Mouse (Mus musculus): ENCODE measurements around the gene Sik3. TPM values are rescaled to one million over a fixed set of nuclear protein-coding genes. Genes with fewer than 3 reads are reported as not detected.
A peak's percentile ranks its signal among the peaks of the same experiment; 100 is the strongest.

The Sik3 gene
- polyA plus RNA-seq, 1 experiment from 2014 or later, result 5.6 TPM

DNA sequence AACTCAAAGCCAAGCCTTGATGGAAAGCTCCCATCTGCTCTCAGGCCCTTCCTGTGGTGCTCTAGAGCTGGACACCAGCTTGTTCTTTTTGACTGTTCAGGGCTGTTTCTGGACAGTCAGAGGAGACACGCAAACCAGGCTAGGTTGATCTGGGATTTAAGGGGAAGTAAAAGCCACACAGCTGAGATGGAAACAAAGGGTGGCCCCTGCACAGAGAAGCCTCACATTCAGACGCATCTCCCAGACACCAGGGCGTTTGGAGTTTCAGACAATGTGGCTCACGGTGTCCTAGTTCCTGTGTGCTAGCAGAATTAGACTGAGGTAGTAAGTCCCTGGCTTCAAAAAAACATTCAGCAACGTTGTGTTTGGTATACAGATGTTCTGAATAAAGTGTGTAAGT, 6.4 kb upstream of the Sik3 start:
- no peak overlapping the region for H3K4me3 ChIP-seq
- no peaks in the 10 kb centered on the region for H3K36me3 ChIP-seq (replicated peaks)
- H3K9me3 ChIP-seq, result no peaks in the 10 kb centered on the region
- DNase-seq (ENCODE audit: extremely low spot score, low spot score), result no peak
- peaks cover 6% of the 10 kb centered on the region for H3K4me1 ChIP-seq
- WGBS, result 64% methylated on average over 5 of the region's 5 CpGs
- H3K27ac ChIP-seq, result no peak overlapping the region
- no peaks in the 10 kb centered on the region for H3K27me3 ChIP-seq (ENCODE audit: poor library complexity, severe bottlenecking)

DNA sequence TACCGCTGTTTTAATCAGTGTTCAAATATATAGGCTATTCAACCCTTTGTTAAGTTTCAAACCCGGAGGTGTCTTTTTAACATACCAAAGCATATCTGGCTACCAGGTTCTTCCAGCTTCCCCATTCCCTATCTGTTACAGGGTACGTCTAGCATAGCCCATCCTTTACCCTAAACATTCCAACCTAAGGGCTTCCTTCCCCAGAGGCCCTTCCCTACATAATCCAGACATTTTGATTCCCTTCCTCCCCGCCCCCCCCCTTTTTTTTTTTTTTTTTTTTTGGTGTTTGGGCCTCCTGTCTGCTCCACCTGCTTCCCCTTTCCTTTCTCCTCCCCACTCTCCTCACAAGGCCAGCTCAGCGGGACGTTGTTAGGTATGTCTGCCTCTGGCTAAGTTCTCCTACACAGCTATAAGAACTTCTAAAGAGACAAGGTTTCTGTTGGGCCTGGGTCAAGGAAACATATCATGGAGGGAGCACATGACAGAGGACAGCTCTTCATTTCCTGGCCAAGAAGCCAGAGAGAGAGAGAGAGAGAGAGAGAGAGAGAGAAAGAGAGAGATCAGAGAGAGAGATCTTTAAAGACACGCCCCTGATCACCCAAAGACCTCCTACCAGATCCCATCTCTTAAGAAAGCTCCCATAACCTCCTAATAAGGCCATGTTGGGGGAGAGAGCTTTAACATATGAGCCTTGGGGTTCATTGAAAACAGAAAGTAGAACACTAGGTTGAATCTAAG, 3.5 kb upstream of the Sik3 start:
- no peaks in the 10 kb centered on the region for H3K9me3 ChIP-seq
- H3K27ac ChIP-seq, result no peak overlapping the region
- peaks cover 29% of the 10 kb centered on the region for H3K4me1 ChIP-seq
- no peak for DNase-seq (ENCODE audit: extremely low spot score, low spot score)
- 76% methylated on average over 7 of the region's 7 CpGs for WGBS
- H3K4me3 ChIP-seq, result no peak overlapping the region
- H3K27me3 ChIP-seq (ENCODE audit: poor library complexity, severe bottlenecking), result no peaks in the 10 kb centered on the region
- no peaks in the 10 kb centered on the region for H3K36me3 ChIP-seq (replicated peaks)

DNA sequence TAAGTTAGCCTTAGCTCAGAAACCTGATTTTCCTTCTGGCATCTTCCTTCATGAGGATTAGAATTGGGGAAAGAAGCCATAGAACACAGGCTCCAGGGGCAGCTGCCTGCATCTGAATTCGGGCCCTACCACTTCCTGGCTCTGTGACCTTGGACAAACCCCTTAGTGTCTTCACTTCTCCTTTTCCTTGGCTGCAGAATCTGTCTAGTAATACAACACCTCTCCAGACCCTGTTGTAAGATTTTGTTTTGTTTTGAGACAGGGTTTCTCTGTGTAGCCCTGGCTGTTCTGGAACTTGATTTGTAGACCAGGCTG, 3.0 kb upstream of the Sik3 start:
- H3K9me3 ChIP-seq, result no peaks in the 10 kb centered on the region
- 90% methylated on average over 1 of the region's 1 CpGs for WGBS
- no peak for DNase-seq (ENCODE audit: extremely low spot score, low spot score)
- no peaks in the 10 kb centered on the region for H3K27me3 ChIP-seq (ENCODE audit: poor library complexity, severe bottlenecking)
- H3K36me3 ChIP-seq (replicated peaks), result no peaks in the 10 kb centered on the region
- no peak overlapping the region for H3K4me3 ChIP-seq
- no peak overlapping the region for H3K27ac ChIP-seq
- H3K4me1 ChIP-seq, result peaks cover 34% of the 10 kb centered on the region

DNA sequence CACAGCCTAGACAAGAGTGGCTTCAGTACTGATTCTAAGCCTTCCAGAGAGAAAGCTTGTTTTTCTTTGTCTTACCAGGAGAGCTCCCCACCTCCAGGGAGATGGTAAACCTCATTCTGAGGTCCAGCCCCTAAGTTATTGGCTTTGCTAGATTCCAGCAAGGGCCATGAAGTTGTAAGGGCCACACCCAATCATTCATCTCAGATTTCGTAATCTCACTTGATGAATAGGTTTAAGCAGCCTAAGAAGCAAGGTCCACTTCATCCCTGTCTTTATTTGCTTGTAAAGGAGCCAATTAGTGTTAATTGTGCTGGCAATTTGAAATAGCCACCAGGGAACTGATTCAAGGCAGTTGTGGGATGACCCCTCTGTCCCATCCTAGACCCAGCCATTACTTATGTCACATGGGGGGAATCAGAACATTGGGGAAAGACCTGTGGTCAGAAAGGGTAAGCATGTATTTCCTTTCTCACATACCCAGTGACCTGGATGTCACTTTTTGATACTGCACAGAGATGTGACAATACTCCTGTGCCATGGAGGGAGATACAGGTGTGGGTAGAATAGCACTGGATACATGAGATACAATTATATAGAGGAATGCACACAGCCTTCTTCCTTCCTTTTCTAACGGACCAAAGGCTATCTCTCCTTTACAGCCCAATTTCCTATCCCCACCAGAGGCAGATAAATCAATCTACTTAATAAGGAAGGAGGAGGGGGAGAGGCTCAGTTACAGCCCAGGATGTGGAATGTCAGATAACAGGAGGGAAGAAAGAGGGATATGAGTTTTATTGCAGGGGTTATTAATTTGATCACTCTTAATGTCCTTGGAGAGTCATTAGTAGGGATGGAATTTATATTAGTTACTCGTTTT, 1.3 kb upstream of the Sik3 start:
- Histone ChIP-seq H3K4me3 (peak overlapping the region; percentile 94; the same call in 1 of the 2 replicates), H3K4me1 (peaks cover 51% of the 10 kb centered on the region), H3K36me3 (replicated peaks) (no peaks in the 10 kb centered on the region), H3K27me3 (ENCODE audit: poor library complexity, severe bottlenecking) (no peaks in the 10 kb centered on the region), H3K9me3 (no peaks in the 10 kb centered on the region), H3K27ac (no peak overlapping the region)
- WGBS, result 65% methylated on average over 3 of the region's 3 CpGs
- DNase-seq (ENCODE audit: extremely low spot score, low spot score), result no peak

DNA sequence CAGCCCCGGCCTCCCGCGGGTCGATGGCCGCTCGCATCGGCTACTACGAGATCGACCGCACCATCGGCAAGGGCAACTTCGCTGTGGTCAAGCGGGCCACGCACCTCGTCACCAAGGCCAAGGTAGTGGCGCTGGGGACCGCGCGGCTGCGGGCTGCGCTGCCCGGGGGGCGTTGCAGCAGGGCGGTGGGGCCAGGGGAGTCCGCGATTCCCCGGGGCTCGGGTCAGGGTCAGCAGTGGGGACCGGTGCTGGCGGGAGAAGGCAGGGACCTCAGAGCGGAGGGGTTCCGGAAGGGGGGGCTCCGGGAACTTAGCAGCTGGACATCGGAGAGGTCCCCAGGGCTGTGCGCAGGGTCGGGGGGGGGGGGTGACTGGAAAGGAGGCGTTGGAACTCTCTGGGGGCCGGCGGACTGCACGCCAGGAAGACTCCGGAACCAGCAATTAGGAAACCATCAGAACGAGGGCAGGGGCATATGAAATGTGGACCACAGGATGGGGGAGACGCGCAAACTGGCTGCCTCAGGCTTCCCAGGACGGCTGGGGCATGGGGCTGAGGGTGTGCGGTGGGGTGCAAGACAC, 478 bp downstream of the Sik3 start:
- peak overlapping the region; percentile 97 for H3K27ac ChIP-seq
- H3K4me3 ChIP-seq, result peak overlapping the region; percentile 94
- under 1% methylated on average over 46 of the region's 46 CpGs for WGBS
- DNase-seq (ENCODE audit: extremely low spot score, low spot score), result peak; percentile 68
- H3K4me1 ChIP-seq, result peaks cover 55% of the 10 kb centered on the region
- H3K27me3 ChIP-seq (ENCODE audit: poor library complexity, severe bottlenecking), result no peaks in the 10 kb centered on the region
- H3K9me3 ChIP-seq, result no peaks in the 10 kb centered on the region
- H3K36me3 ChIP-seq (replicated peaks), result peaks cover 2% of the 10 kb centered on the region

DNA sequence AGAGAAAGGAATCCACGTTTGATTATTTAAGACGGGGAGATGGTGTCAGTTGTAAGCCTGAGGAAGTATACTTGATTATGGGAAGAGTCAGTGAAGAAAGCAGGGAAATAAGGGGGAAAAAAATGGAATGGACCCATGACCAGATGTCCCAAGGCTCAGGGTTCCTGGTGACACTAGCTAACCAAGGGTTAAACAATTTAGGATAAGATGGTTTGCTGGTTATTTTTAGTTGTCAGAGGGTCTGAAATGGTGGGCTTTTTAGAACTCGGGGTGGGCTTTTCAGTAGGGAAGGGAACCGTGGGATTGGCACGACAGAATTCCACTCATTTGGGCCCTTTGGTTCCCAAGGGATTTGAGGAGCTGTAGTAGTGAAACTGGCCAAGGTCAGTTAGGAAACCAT, 996 bp downstream of the Sik3 start:
- 3% methylated on average over 5 of the region's 5 CpGs for WGBS

DNA sequence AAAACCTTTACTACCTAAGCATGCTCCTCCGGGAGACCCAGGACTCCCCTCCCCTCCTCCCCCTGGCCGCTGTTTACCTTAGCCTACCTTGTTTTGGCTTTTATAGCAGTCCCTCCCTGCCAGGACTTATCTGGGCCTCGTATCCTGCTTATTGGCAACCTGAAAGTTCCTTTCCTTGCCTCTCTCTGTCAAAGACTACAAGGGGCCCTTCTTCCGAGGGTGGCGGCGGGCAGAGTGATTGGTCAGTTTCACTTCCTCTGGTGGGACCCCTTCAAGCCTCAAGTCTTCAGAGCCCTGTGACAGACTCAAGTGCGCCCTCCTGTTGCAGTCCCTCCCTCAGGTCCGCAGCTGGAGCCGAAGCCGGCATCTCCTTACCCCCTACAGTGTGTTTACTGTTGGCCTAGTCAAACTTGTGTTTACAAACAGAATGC, 1.6 kb downstream of the Sik3 start:
- H3K27me3 ChIP-seq (ENCODE audit: poor library complexity, severe bottlenecking), result no peaks in the 10 kb centered on the region
- H3K4me1 ChIP-seq, result peaks cover 55% of the 10 kb centered on the region
- DNase-seq (ENCODE audit: extremely low spot score, low spot score), result peak; percentile 57
- H3K27ac ChIP-seq, result peak overlapping the region; percentile 56; the same call in 1 of the 2 replicates
- H3K36me3 ChIP-seq (replicated peaks), result peaks cover 14% of the 10 kb centered on the region
- WGBS, result 2% methylated on average over 10 of the region's 10 CpGs
- H3K9me3 ChIP-seq, result no peaks in the 10 kb centered on the region
- peak overlapping the region; percentile 94 for H3K4me3 ChIP-seq

More for the DNA sequence above, 996 bp downstream of the Sik3 start:
- Histone ChIP-seq H3K27me3 (ENCODE audit: poor library complexity, severe bottlenecking) (no peaks in the 10 kb centered on the region), H3K4me3 (peak overlapping the region; percentile 94), H3K9me3 (no peaks in the 10 kb centered on the region), H3K36me3 (replicated peaks) (peaks cover 7% of the 10 kb centered on the region), H3K4me1 (peaks cover 55% of the 10 kb centered on the region), H3K27ac (peak overlapping the region; percentile 97)
- no peak for DNase-seq (ENCODE audit: extremely low spot score, low spot score)

DNA sequence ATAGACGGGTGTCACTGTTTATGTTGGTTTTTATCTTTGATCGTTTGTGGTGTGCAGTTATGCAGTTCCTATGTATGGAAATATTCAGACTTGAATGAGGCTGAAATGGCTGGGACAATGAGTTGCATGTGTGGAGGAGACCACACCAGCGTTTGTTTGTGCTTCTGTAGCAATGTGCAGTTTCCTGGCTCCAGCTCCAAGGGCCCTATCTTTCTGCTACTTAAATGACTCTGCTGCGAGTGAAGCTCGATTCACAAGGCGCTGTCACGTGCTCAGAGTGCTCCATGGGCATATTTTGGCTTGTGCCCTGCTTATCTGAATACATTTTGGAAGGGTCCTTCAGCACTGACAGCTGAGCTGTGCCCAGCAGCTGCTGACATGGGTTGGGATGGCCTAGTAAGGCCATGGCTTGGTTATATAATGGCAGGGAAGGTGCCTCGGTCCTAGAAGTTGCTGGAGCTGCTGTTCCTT, 2.5 kb downstream of the Sik3 start:
- Histone ChIP-seq H3K4me3 (0 out of 2 replicates have a peak overlapping the region, but pooled peaks have one; percentile 94), H3K9me3 (no peaks in the 10 kb centered on the region)
- DNase-seq (ENCODE audit: extremely low spot score, low spot score), result no peak

DNA sequence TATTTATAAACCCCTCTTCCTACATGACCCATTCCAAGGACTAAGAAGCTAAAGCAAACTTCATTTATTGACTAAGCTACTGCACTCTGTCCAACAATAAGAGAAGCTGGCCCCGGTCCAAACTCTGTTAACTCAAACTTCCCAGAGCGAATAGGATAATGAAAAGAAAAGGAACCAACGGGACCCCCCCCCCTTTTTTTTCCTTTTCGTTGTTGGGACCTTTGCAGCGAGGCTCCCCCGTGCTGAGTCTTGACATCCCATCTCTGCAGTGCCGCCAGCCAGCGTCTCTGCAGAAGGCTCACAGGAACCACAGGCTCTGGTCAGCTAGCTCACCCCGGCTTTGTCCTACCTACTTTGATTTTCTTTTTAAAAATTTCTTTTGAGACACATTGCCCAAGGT, 3.2 kb downstream of the Sik3 start:
- Histone ChIP-seq H3K27me3 (ENCODE audit: poor library complexity, severe bottlenecking) (no peaks in the 10 kb centered on the region), H3K4me1 (peaks cover 53% of the 10 kb centered on the region), H3K27ac (no peak overlapping the region), H3K4me3 (no peak overlapping the region), H3K36me3 (replicated peaks) (peaks cover 21% of the 10 kb centered on the region), H3K9me3 (no peaks in the 10 kb centered on the region)
- 48% methylated on average over 9 of the region's 9 CpGs for WGBS
- DNase-seq (ENCODE audit: extremely low spot score, low spot score), result no peak

More for the DNA sequence above, 2.5 kb downstream of the Sik3 start:
- H3K36me3 ChIP-seq (replicated peaks), result peaks cover 19% of the 10 kb centered on the region
- no peak overlapping the region for H3K27ac ChIP-seq
- WGBS, result 54% methylated on average over 8 of the region's 8 CpGs
- H3K27me3 ChIP-seq (ENCODE audit: poor library complexity, severe bottlenecking), result no peaks in the 10 kb centered on the region
- peaks cover 55% of the 10 kb centered on the region for H3K4me1 ChIP-seq

DNA sequence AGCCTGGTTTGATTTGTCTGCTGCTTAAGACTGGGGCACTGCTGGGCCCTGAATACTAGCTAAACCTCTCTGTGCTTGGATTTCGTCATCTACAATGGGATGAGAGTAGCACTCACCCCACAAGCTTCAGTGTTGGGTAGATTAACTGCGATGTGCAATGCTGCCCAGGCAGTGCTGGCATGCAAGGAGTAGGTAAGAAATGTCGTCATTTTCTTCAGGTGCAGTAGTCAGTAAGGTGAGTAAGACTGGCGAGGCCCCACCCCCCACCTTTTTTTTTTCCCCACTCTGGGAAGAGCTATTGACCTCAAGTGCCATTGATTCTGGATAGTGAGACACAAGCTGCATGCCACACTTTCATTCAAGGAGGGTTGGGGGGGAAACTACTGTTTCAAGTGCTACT, 3.8 kb downstream of the Sik3 start:
- DNase-seq (ENCODE audit: extremely low spot score, low spot score), result no peak
- Histone ChIP-seq H3K4me1 (peaks cover 48% of the 10 kb centered on the region), H3K27ac (no peak overlapping the region), H3K36me3 (replicated peaks) (peaks cover 27% of the 10 kb centered on the region), H3K27me3 (ENCODE audit: poor library complexity, severe bottlenecking) (no peaks in the 10 kb centered on the region), H3K9me3 (no peaks in the 10 kb centered on the region), H3K4me3 (no peak overlapping the region)
- 74% methylated on average over 4 of the region's 4 CpGs for WGBS

DNA sequence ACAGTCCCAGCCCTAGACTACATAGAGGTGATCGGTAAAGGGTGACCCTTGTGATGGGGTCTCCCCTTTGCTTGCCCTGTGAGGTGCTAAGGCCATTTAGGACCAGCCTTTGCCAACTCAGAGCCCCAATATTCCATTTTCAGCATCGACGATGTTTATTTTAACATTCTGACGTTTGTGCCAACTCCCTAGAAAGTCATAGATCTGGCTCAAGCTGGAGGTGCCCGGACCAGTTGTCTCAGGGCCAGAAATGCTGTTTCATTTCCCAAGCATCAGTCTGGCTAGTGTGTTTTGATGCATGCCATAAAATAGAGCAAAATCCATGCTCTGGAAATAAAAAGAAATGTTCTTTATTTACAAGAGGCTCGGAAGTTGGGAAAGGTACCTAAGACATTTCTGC, 5.7 kb downstream of the Sik3 start:
- 94% methylated on average over 6 of the region's 6 CpGs for WGBS
- H3K36me3 ChIP-seq (replicated peaks), result peaks cover 29% of the 10 kb centered on the region
- no peaks in the 10 kb centered on the region for H3K27me3 ChIP-seq (ENCODE audit: poor library complexity, severe bottlenecking)
- no peaks in the 10 kb centered on the region for H3K9me3 ChIP-seq
- no peak overlapping the region for H3K4me3 ChIP-seq
- H3K4me1 ChIP-seq, result peaks cover 34% of the 10 kb centered on the region
- no peak overlapping the region for H3K27ac ChIP-seq
- no peak for DNase-seq (ENCODE audit: extremely low spot score, low spot score)

DNA sequence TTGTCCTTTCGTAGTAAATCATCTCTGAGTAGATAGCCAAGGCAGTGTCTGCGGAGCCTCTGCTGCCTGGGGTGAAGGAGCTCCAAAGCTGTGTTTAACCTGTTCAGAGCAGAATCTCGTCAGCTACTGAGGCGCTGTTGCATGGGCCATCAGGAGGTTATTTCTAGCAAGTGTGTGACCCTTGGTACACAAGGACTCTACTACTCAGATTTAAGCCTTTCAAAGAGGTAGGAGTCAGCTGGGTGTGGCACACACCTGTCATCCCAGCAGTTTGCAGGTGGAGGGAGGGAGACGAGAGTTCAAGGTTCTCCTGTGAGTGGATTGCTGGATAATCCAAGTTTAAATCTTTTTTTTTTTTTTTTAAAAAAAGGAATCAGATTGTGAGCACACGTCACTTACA, 7.4 kb downstream of the Sik3 start:
- Histone ChIP-seq H3K9me3 (no peaks in the 10 kb centered on the region), H3K36me3 (replicated peaks) (peaks cover 32% of the 10 kb centered on the region), H3K27me3 (ENCODE audit: poor library complexity, severe bottlenecking) (no peaks in the 10 kb centered on the region), H3K4me3 (no peak overlapping the region), H3K4me1 (peaks cover 18% of the 10 kb centered on the region), H3K27ac (no peak overlapping the region)
- WGBS, result 92% methylated on average over 6 of the region's 6 CpGs
- no peak for DNase-seq (ENCODE audit: extremely low spot score, low spot score)

DNA sequence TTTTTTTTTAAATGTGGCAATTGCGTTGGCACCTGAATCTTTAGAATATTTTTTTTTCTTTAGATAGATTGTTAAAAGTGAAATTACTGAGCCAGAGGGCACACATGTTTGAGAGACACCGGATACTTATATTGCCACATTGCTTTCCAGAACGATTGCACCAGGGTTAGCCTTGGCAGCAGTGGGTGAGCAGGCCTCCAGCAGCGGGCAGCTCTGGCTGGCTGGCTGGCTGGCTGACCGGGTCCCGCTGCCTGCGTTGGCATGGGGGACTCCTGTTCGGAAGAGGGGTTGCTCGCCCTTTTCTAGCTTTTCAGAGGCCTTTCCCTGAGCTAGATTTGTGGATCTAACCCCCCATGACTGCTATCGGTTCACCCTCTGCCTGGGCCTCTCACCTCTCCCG, 11.0 kb downstream of the Sik3 start:
- WGBS, result 95% methylated on average over 11 of the region's 11 CpGs
- no peak for DNase-seq (ENCODE audit: extremely low spot score, low spot score)

More for the DNA sequence above, 11.0 kb downstream of the Sik3 start:
- no peak overlapping the region for H3K4me3 ChIP-seq
- peaks cover 2% of the 10 kb centered on the region; the same call in 1 of the 2 replicates for H3K4me1 ChIP-seq
- H3K36me3 ChIP-seq (replicated peaks), result peaks cover 25% of the 10 kb centered on the region
- H3K27me3 ChIP-seq (ENCODE audit: poor library complexity, severe bottlenecking), result no peaks in the 10 kb centered on the region
- no peaks in the 10 kb centered on the region for H3K9me3 ChIP-seq
- no peak overlapping the region for H3K27ac ChIP-seq

Measured in forebrain, embryonic 10.5 days (tissue).